Mouse (Mus musculus): ENCODE measurements around the gene Phospho1. TPM values are rescaled to one million over a fixed set of nuclear protein-coding genes. Genes with fewer than 3 reads are reported as not detected.
"Not testable (repeated sequence)": the region's sequence is repeated elsewhere in the genome, so short reads cannot be mapped to it uniquely, and the experiment has no call there.

The Phospho1 gene
- polyA plus RNA-seq, 1 experiment: 17.3 TPM

- DNase-seq (ENCODE audit: low read depth): no peak
Measured at GRCm38 (mm10) chr11:95860071-95860490, 35.8 kb downstream of the Phospho1 start.

GRCm38 (mm10) chr11:95861397-95861796 lies 37.1 kb downstream of the Phospho1 start:
- no peak for DNase-seq (ENCODE audit: low read depth)

GRCm38 (mm10) chr11:95869442-95869841 lies 45.1 kb downstream of the Phospho1 start:
- DNase-seq (ENCODE audit: low read depth): no peak

- DNase-seq (ENCODE audit: low read depth): no peak
Measured at GRCm38 (mm10) chr11:95869918-95870470, 45.7 kb downstream of the Phospho1 start.

GRCm38 (mm10) chr11:95875804-95876203 lies 51.5 kb downstream of the Phospho1 start:
- no peak for DNase-seq (ENCODE audit: low read depth)

- no peak for DNase-seq (ENCODE audit: low read depth)
Measured at GRCm38 (mm10) chr11:95876296-95876695, 52.0 kb downstream of the Phospho1 start.

- not testable (repeated sequence) for DNase-seq (ENCODE audit: low read depth)
Measured at GRCm38 (mm10) chr11:95879861-95880260, 55.6 kb downstream of the Phospho1 start.

Other genes with a start within 250 kb of the Phospho1 start
- 2.6 and 4.1 TPM in 2 replicates for gene Ngfr, start 236.8 kb upstream of the Phospho1 start, polyA plus RNA-seq (2012; rRNA removed)
- gene Phb, start 157.5 kb upstream of the Phospho1 start, polyA plus RNA-seq (2012; rRNA removed): 109 and 165 TPM in 2 replicates
- gene Zfp652, start 111.8 kb upstream of the Phospho1 start, polyA plus RNA-seq (2012; rRNA removed): 15.5 and 20.2 TPM in 2 replicates
- gene B130006D01Rik, start 100.9 kb upstream of the Phospho1 start, polyA plus RNA-seq (2012; rRNA removed): 0.06 and 0.07 TPM in 2 replicates
- gene Gngt2, start 12.7 kb downstream of the Phospho1 start, polyA plus RNA-seq (2012; rRNA removed): 5.2 and 12.0 TPM in 2 replicates
- gene Abi3, start 18.0 kb downstream of the Phospho1 start, polyA plus RNA-seq (2012; rRNA removed): 12.4 and 17.7 TPM in 2 replicates
- gene B4galnt2, start 90.4 kb downstream of the Phospho1 start, polyA plus RNA-seq (2012; rRNA removed): 21.6 and 41.6 TPM in 2 replicates
- gene Igf2bp1, start 181.4 kb downstream of the Phospho1 start, polyA plus RNA-seq (2012; rRNA removed): 0.08 and 0.11 TPM in 2 replicates
- gene Gip, start 200.0 kb downstream of the Phospho1 start, polyA plus RNA-seq (2012; rRNA removed): not detected in 2 replicates
- 35.6 and 45.2 TPM in 2 replicates for gene Snf8, start 210.4 kb downstream of the Phospho1 start, polyA plus RNA-seq (2012; rRNA removed)
- gene Ube2z, start 240.9 kb downstream of the Phospho1 start, polyA plus RNA-seq (2012; rRNA removed): 89.4 and 104 TPM in 2 replicates